Mouse (Mus musculus): ENCODE measurements around the gene Cdc25a.

- TF ChIP-seq POLR2A (IDR thresholded peaks at IDR 0.05; ENCODE audit: insufficient read length, low read depth) (no peak), MAX (IDR thresholded peaks at IDR 0.05; ENCODE audit: low read depth) (no peak), POLR2AphosphoS2 (IDR thresholded peaks at IDR 0.05; ENCODE audit: insufficient read length, low read depth) (no peak)
These were observed 24.4 kb downstream of the Cdc25a start for GRCm38 (mm10) chr9:109899774-109900173.
